Mouse (Mus musculus) ES-Bruce4 (cell line): ENCODE results near the gene Cs.

ENCODE experiments used
- CTCF ChIP-seq: IDR thresholded peaks from one replicate; pipeline ENCODE4 v1.8.1; 2011; ENCODE audit warnings: low read depth, low read length
- POLR2A ChIP-seq: IDR thresholded peaks from one replicate; pipeline ENCODE4 v1.8.1; 2011; ENCODE audit warnings: low read length; ENCODE audit not compliant: insufficient read depth

DNA sequence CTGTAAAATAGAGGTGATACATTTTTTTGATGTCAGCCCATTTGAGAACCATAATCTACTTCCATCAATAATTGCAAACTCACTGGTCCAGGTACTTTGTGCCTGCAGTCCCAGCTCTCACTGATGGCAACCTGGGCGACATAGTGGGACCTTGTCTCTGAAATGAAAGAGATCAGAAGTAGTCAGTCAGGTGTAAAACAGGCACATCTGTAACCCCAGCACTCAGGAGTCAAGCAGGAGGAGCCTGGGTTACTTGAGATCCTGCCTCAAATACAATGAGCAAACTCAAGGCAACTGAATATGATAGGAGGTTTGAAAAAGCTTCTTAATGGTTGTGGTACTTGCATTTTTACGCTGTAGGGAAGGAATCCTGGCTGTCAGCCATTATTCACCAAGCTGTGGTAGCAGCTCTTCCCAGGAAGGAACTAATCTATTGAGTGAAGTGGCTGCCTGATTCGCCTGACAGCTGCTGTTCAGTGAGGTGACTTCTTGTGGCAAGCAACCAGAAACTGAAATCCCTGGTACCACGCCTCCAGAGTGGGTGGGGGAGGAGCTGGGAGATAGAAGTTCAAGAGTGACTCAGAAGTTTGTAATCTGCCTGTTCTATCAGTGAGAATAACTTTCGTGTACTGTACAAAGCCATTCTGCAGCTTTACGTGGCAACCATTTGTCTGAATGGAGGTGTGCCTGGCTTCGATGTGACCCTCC, 7.2 kb downstream of the Cs start:
- TF ChIP-seq POLR2A: no peak
- TF ChIP-seq CTCF: no peak
